Mouse (Mus musculus) CH12.LX (cell line): ENCODE results near the gene Isg20l2. TPM values are rescaled to one million over a fixed set of nuclear protein-coding genes. Genes with fewer than 3 reads are reported as not detected.

Source experiments
- DNase-seq: peaks from one replicate; pipeline ENCODE4 v3.0.0-alpha.2; 2013; ENCODE audit errors: extremely low read depth
- H3K27ac ChIP-seq: 2 replicates; pipeline ENCODE4 v1.5.1; 2012; ENCODE audit warnings: low read depth, mild to moderate bottlenecking, control low read depth, moderate library complexity; ENCODE audit not compliant: insufficient read depth
- H3K27me3 ChIP-seq: replicated peaks from 2 replicates; pipeline ENCODE3; 2012; ENCODE audit warnings: inconsistent platforms
- H3K36me3 ChIP-seq, 2 experiments: replicated peaks in 1 of 2; 2 replicates each; pipeline versions ENCODE3 to v1.6.1; 2012; ENCODE audit warnings: inconsistent platforms in 1 of 2, low read length in 1 of 2, mild to moderate bottlenecking in 1 of 2, mixed read lengths in 1 of 2, moderate library complexity in 1 of 2; ENCODE audit not compliant: control insufficient read depth in 1 of 2, insufficient read depth in 1 of 2
- H3K4me1 ChIP-seq, 2 experiments: 2 replicates each; pipeline ENCODE4 v1.6.1; 2012; ENCODE audit warnings: inconsistent platforms in 1 of 2, moderate library complexity in 1 of 2; ENCODE audit not compliant: insufficient read depth in 2 of 2, control insufficient read depth in 1 of 2
- H3K4me2 ChIP-seq: 2 replicates; pipeline ENCODE4 v1.6.1; 2012; ENCODE audit warnings: low read depth, mild to moderate bottlenecking, control low read depth; ENCODE audit not compliant: poor library complexity, insufficient read depth, severe bottlenecking
- H3K4me3 ChIP-seq, 3 experiments: fragments of 150-350 bp in 1 of 3; sonication (generic) in 1 of 3; replicated peaks in 1 of 3; 2 replicates each; pipeline versions ENCODE3 to v1.5.1; 2011 to 2012; ENCODE audit warnings: low read depth in 2 of 3, low read length in 2 of 3, mild to moderate bottlenecking in 2 of 3, moderate library complexity in 2 of 3, control low read depth in 1 of 3, improper control_type of control experiment in 1 of 3, inconsistent platforms in 1 of 3, mixed read lengths in 1 of 3; ENCODE audit not compliant: poor library complexity in 1 of 3
- H3K79me2 ChIP-seq: replicated peaks from 2 replicates; pipeline ENCODE4 v1.6.1; 2012; ENCODE audit warnings: mild to moderate bottlenecking, moderate library complexity; ENCODE audit not compliant: control insufficient read depth, poor library complexity, insufficient read depth, severe bottlenecking; ENCODE audit errors: extremely low read depth
- H3K9ac ChIP-seq: 2 replicates; pipeline ENCODE4 v1.6.1; 2012; ENCODE audit warnings: low read depth, mild to moderate bottlenecking, control low read depth, moderate library complexity; ENCODE audit not compliant: insufficient read depth
- H3K9me3 ChIP-seq: replicated peaks from 2 replicates; pipeline ENCODE3; 2012; ENCODE audit warnings: low read length, inconsistent platforms, mixed read lengths
- BHLHE40 ChIP-seq: IDR thresholded peaks from 2 replicates; pipeline ENCODE4 v1.6.1; 2011; ENCODE audit warnings: mild to moderate bottlenecking, low read depth, low read length, improper control_type of control experiment
- CHD1 ChIP-seq: IDR thresholded peaks from 2 replicates; pipeline ENCODE4 v1.6.1; 2012; ENCODE audit warnings: low read depth, low read length, improper control_type of control experiment, inconsistent platforms
- CHD2 ChIP-seq: IDR thresholded peaks from 2 replicates; pipeline ENCODE4 v1.6.1; 2011; ENCODE audit warnings: low read length, improper control_type of control experiment
- CTCF ChIP-seq, 2 experiments: IDR thresholded peaks in 1 of 2; conservative IDR thresholded peaks in 1 of 2; 2 replicates each; pipeline ENCODE4 v1.5.1; 2011 to 2012; ENCODE audit warnings: low read depth in 2 of 2, low read length in 2 of 2, improper control_type of control experiment in 1 of 2, inconsistent platforms in 1 of 2, mild to moderate bottlenecking in 1 of 2, moderate library complexity in 1 of 2
- E2F4 ChIP-seq: IDR thresholded peaks from 2 replicates; pipeline ENCODE4 v1.6.1; 2011; ENCODE audit warnings: low read depth, low read length, improper control_type of control experiment; ENCODE audit not compliant: insufficient replicate concordance
- ELF1 ChIP-seq: IDR thresholded peaks from 2 replicates; pipeline ENCODE4 v1.6.1; 2014; ENCODE audit warnings: low read depth, mild to moderate bottlenecking, inconsistent platforms, low read length, improper control_type of control experiment
- EP300 ChIP-seq: IDR thresholded peaks from 2 replicates; pipeline ENCODE4 v1.6.1; 2011; ENCODE audit warnings: low read length, improper control_type of control experiment
- ETS1 ChIP-seq: conservative IDR thresholded peaks from 2 replicates; pipeline ENCODE4 v1.6.1; 2012; ENCODE audit warnings: low read depth, mild to moderate bottlenecking, inconsistent platforms, low read length, improper control_type of control experiment, moderate library complexity
- GABPA ChIP-seq: IDR thresholded peaks from 2 replicates; pipeline ENCODE4 v1.6.1; 2012; ENCODE audit warnings: low read depth, low read length, improper control_type of control experiment, inconsistent platforms; ENCODE audit not compliant: insufficient replicate concordance
- HCFC1 ChIP-seq: IDR thresholded peaks from 2 replicates; pipeline ENCODE4 v1.6.1; 2012; ENCODE audit warnings: low read depth, mild to moderate bottlenecking, inconsistent platforms, low read length, improper control_type of control experiment
- IRF4 ChIP-seq: IDR thresholded peaks from 2 replicates; pipeline ENCODE4 v1.6.1; 2014; ENCODE audit warnings: low read depth, mild to moderate bottlenecking, inconsistent platforms, low read length, improper control_type of control experiment
- JUN ChIP-seq: IDR thresholded peaks from 2 replicates; pipeline ENCODE4 v1.6.1; 2011; ENCODE audit warnings: low read depth, mild to moderate bottlenecking, low read length, improper control_type of control experiment, moderate library complexity; ENCODE audit not compliant: insufficient read depth
- JUND ChIP-seq: conservative IDR thresholded peaks from 2 replicates; pipeline ENCODE4 v1.6.1; 2011; ENCODE audit warnings: low read depth, low read length, improper control_type of control experiment
- KAT2A ChIP-seq: IDR thresholded peaks from 2 replicates; pipeline ENCODE4 v1.6.1; 2012; ENCODE audit warnings: low read length, improper control_type of control experiment, inconsistent platforms; ENCODE audit not compliant: insufficient replicate concordance
- MAFK ChIP-seq: IDR thresholded peaks from 2 replicates; pipeline ENCODE4 v1.6.1; 2011; ENCODE audit warnings: low read length, improper control_type of control experiment; ENCODE audit not compliant: insufficient replicate concordance
- MAX ChIP-seq: IDR thresholded peaks from 2 replicates; pipeline ENCODE4 v1.6.1; 2011; ENCODE audit warnings: low read length, improper control_type of control experiment
- MAZ ChIP-seq: IDR thresholded peaks from 2 replicates; pipeline ENCODE4 v1.6.1; 2012; ENCODE audit warnings: low read depth, mild to moderate bottlenecking, inconsistent platforms, low read length, improper control_type of control experiment, moderate library complexity
- MEF2A ChIP-seq: IDR thresholded peaks from 2 replicates; pipeline ENCODE4 v1.6.1; 2014; ENCODE audit warnings: low read depth, mild to moderate bottlenecking, inconsistent platforms, low read length, improper control_type of control experiment, borderline replicate concordance
- MXI1 ChIP-seq: IDR thresholded peaks from 2 replicates; pipeline ENCODE4 v1.6.1; 2011; ENCODE audit warnings: mild to moderate bottlenecking, low read depth, low read length, improper control_type of control experiment
- MYC ChIP-seq: IDR thresholded peaks from 2 replicates; pipeline ENCODE4 v1.6.1; 2011; ENCODE audit warnings: low read depth, mild to moderate bottlenecking, improper control_type of control experiment, low read length
- NELFE ChIP-seq: IDR thresholded peaks from 2 replicates; pipeline ENCODE4 v1.6.1; 2011; ENCODE audit warnings: low read depth, low read length, improper control_type of control experiment
- NRF1 ChIP-seq: IDR thresholded peaks from 2 replicates; pipeline ENCODE4 v1.6.1; 2014; ENCODE audit warnings: low read depth, mild to moderate bottlenecking, inconsistent platforms, low read length, improper control_type of control experiment, moderate library complexity
- PAX5 ChIP-seq: IDR thresholded peaks from 2 replicates; pipeline ENCODE4 v1.6.1; 2012; ENCODE audit warnings: low read length, inconsistent platforms, mixed read lengths
- POLR2A ChIP-seq: IDR thresholded peaks from 2 replicates; pipeline ENCODE4 v1.6.1; 2011; ENCODE audit warnings: low read depth, mild to moderate bottlenecking, improper control_type of control experiment, low read length
- POLR2AphosphoS2 ChIP-seq: IDR thresholded peaks from 2 replicates; pipeline ENCODE4 v1.6.1; 2011; ENCODE audit warnings: low read depth, low read length, improper control_type of control experiment
- RAD21 ChIP-seq: IDR thresholded peaks from 2 replicates; pipeline ENCODE4 v1.6.1; 2011; ENCODE audit warnings: low read depth, mild to moderate bottlenecking, low read length, improper control_type of control experiment, moderate library complexity
- RCOR1 ChIP-seq: conservative IDR thresholded peaks from 2 replicates; pipeline ENCODE4 v1.6.1; 2012; ENCODE audit warnings: low read depth, mild to moderate bottlenecking, inconsistent platforms, low read length, improper control_type of control experiment
- SIN3A ChIP-seq: IDR thresholded peaks from 2 replicates; pipeline ENCODE4 v1.6.1; 2012; ENCODE audit warnings: low read length, improper control_type of control experiment, inconsistent platforms
- SMC3 ChIP-seq: IDR thresholded peaks from 2 replicates; pipeline ENCODE4 v1.6.1; 2011; ENCODE audit warnings: low read depth, low read length, improper control_type of control experiment
- TBP ChIP-seq: conservative IDR thresholded peaks from 2 replicates; pipeline ENCODE4 v1.6.1; 2011; ENCODE audit warnings: low read depth, low read length, improper control_type of control experiment
- TCF12 ChIP-seq: IDR thresholded peaks from 2 replicates; pipeline ENCODE4 v1.6.1; 2014; ENCODE audit warnings: low read depth, mild to moderate bottlenecking, inconsistent platforms, low read length, improper control_type of control experiment
- UBTF ChIP-seq: IDR thresholded peaks from 2 replicates; pipeline ENCODE4 v1.6.1; 2012; ENCODE audit warnings: low read depth, mild to moderate bottlenecking, inconsistent platforms, low read length, improper control_type of control experiment, moderate library complexity
- USF1 ChIP-seq: IDR thresholded peaks from 2 replicates; pipeline ENCODE4 v1.6.1; 2014; ENCODE audit warnings: low read depth, mild to moderate bottlenecking, inconsistent platforms, low read length, improper control_type of control experiment
- USF2 ChIP-seq: conservative IDR thresholded peaks from 2 replicates; pipeline ENCODE4 v1.6.1; 2011; ENCODE audit warnings: low read depth, low read length, improper control_type of control experiment
- ZC3H11A ChIP-seq: IDR thresholded peaks from 2 replicates; pipeline ENCODE4 v1.6.1; 2012; ENCODE audit warnings: low read depth, mild to moderate bottlenecking, inconsistent platforms, low read length, improper control_type of control experiment
- ZKSCAN1 ChIP-seq: IDR thresholded peaks from 2 replicates; pipeline ENCODE4 v1.6.1; 2012; ENCODE audit warnings: low read depth, inconsistent platforms, low read length, improper control_type of control experiment, borderline replicate concordance
- ZMIZ1 ChIP-seq: IDR thresholded peaks from 2 replicates; pipeline ENCODE4 v1.6.1; 2012; ENCODE audit warnings: low read depth, mild to moderate bottlenecking, inconsistent platforms, low read length, improper control_type of control experiment
- ZNF384 ChIP-seq: IDR thresholded peaks from 2 replicates; pipeline ENCODE4 v1.6.1; 2012; ENCODE audit warnings: low read depth, low read length, improper control_type of control experiment, inconsistent platforms
- dilution Hi-C: fragments of 300-500 bp; cut with MboI; formaldehyde crosslinking; loops from 2 replicates; pipeline ENCODE4 v1.14.3; 2020; ENCODE audit warnings: low sequenced_read_pairs; ENCODE audit not compliant: extremely low pct_unique_long_range_greater_than_20kb, extremely low pct_ligation_motif_present
- in situ Hi-C: fragments of 300-500 bp; cut with MboI; formaldehyde crosslinking; loops from 3 replicates; pipeline ENCODE4 v1.14.3; 2019; ENCODE audit warnings: low sequenced_read_pairs, low pct_ligation_motif_present, low pct_unique_long_range_greater_than_20kb, mixed read lengths
- polyA plus RNA-seq: library from polyadenylated mRNA; unstranded; fragments of >175 nt; gene quantifications from 2 replicates; pipeline ENCODE4 v1.2.1, GENCODE M21; 2012; ENCODE audit warnings: low read depth; ENCODE audit not compliant: insufficient read length
- total RNA-seq, 2 experiments: library from RNA; depleted of rRNA; stranded (reverse); fragments of 300-350 nt in 1 of 2; fragments of >200 nt in 1 of 2; gene quantifications; 2 replicates each; pipeline ENCODE4 v1.2.3; 2012 to 2014

Gene Isg20l2
- total and polyA plus RNA-seq, 3 experiments, result 40.8 to 68.8 (median 45.0) TPM

- peaks cover 38 to 66% of the 10 kb centered on the region in 2 experiments for H3K36me3 ChIP-seq
- dilution Hi-C loops, result no loop called here
- peak within 1 kb of the TSS; percentile 90 for H3K4me2 ChIP-seq
- H3K4me3 ChIP-seq, result peak within 1 kb of the TSS; percentile 70 to 83 (median 81)
- peaks cover 16% of the 10 kb centered on the region for H3K79me2 ChIP-seq
- no peaks in the 10 kb centered on the region for H3K27me3 ChIP-seq
- H3K9ac ChIP-seq, result peak within 1 kb of the TSS; percentile 87
- peak; percentile 77 for DNase-seq
- H3K9me3 ChIP-seq, result no peaks in the 10 kb centered on the region
- peaks cover 0 to 19% of the 10 kb centered on the region in 2 experiments; a peak in 1 of 4 replicates for H3K4me1 ChIP-seq
- peak within 1 kb of the TSS; percentile 51; the same call in 1 of the 2 replicates for H3K27ac ChIP-seq
- in situ Hi-C loops, result no loop called here
- TF ChIP-seq CHD2 (no peak; the same call in 1 of the 2 replicates), HCFC1 (peak; percentile 98), RAD21 (no peak), SIN3A (peak; percentile 71), MAX (peak; percentile 88), UBTF (0 out of 2 replicates have a peak, but pooled peaks have one; percentile 7), ELF1 (peak; percentile 82), ZC3H11A (no peak), MXI1 (peak; percentile 98), ZNF384 (no peak; the same call in 1 of the 2 replicates), MAZ (0 out of 2 replicates have a peak, but pooled peaks have one; percentile 25), CHD1 (no peak), POLR2A (peak; percentile 69), NELFE (peak; percentile 73), GABPA (peak; percentile 40; the same call in 1 of the 2 replicates), ZMIZ1 (0 out of 2 replicates have a peak, but pooled peaks have one; percentile 53), PAX5 (no peak), NRF1 (peak; percentile 67), USF2 (no peak), BHLHE40 (peak; percentile 66), JUND (no peak; the same call in none of the 2 replicates), ZKSCAN1 (no peak), MAFK (0 out of 2 replicates have a peak, but pooled peaks have one; percentile 16), CTCF (conservative IDR thresholded peaks at IDR 0.05 in 1 of 2, IDR thresholded peaks at IDR 0.05 in 1 of 2; ENCODE audit: low read depth in 2 of 2, low read length in 2 of 2) (no peak), RCOR1 (no peak), POLR2AphosphoS2 (no peak), MEF2A (0 out of 2 replicates have a peak, but pooled peaks have one; percentile 27), TCF12 (peak; percentile 56), TBP (peak; percentile 75), JUN (no peak), E2F4 (peak; percentile 96), USF1 (no peak), KAT2A (peak; percentile 94; the same call in 1 of the 2 replicates), SMC3 (no peak), IRF4 (peak; percentile 6; the same call in 1 of the 2 replicates), MYC (peak; percentile 91), EP300 (no peak), ETS1 (no peak)
Measured at GRCm38 (mm10) chr3:87919336-87920108, 10.6 kb upstream of the Isg20l2 start, which contains the start of gene Mrpl24. TSS of gene Mrpl24 (plus strand) at chr3:87919506.
